Mouse (Mus musculus): ENCODE results near the gene Ubash3b. TPM values are rescaled to one million over a fixed set of nuclear protein-coding genes. Genes with fewer than 3 reads are reported as not detected.

Gene Ubash3b
- polyA plus RNA-seq, 1 experiment from 2014 or later, result 8.3 TPM

Other genes with a start within 250 kb of the Ubash3b start
- 0.67 TPM in 1 of 2 replicates, not detected in the other for gene Jhy, start 197.6 kb downstream of the Ubash3b start, polyA plus RNA-seq (2014; fragmentation: Nextera tagmentation; extraction: Ambion mirVana)
- not detected in 2 replicates for gene Crtam, start 157.1 kb downstream of the Ubash3b start, polyA plus RNA-seq (2014; fragmentation: Nextera tagmentation; extraction: Ambion mirVana)